Mouse (Mus musculus) kidney, embryonic 14.5 days (tissue): ENCODE data around the gene Bcl2l1. TPM values are rescaled to one million over a fixed set of nuclear protein-coding genes. Genes with fewer than 3 reads are reported as not detected.

Experiments used
- ATAC-seq: fragments of 200-750 bp; cut with Nextera tagmentation; 2 replicates; pipeline ENCODE4 v1.8.0; 2017; ENCODE audit warnings: moderate number of reproducible peaks, mild to moderate bottlenecking, moderate TSS enrichment, moderate library complexity; ENCODE audit not compliant: low FRiP score, low TSS enrichment
- H3K27ac ChIP-seq: fragments of 300-500 bp; sonication (generic); 2 replicates; pipeline ENCODE4 v1.5.1; 2014; ENCODE audit warnings: low read depth, mild to moderate bottlenecking, low read length, moderate library complexity, mixed read lengths
- H3K27me3 ChIP-seq: fragments of 300-500 bp; sonication (generic); 2 replicates; pipeline ENCODE4 v1.6.1; 2014; ENCODE audit warnings: mild to moderate bottlenecking, low read length; ENCODE audit not compliant: control insufficient read depth, insufficient read depth
- H3K36me3 ChIP-seq: fragments of 300-500 bp; sonication (generic); 2 replicates; pipeline ENCODE4 v1.6.1; 2014; ENCODE audit warnings: low read length, mixed read lengths; ENCODE audit not compliant: control insufficient read depth, insufficient read depth
- H3K4me1 ChIP-seq: fragments of 300-500 bp; sonication (generic); 2 replicates; pipeline ENCODE4 v1.6.1; 2014; ENCODE audit warnings: low read length, mixed read lengths; ENCODE audit not compliant: control insufficient read depth, insufficient read depth
- H3K4me2 ChIP-seq: fragments of 300-500 bp; sonication (generic); replicated peaks from 2 replicates; pipeline ENCODE4 v1.6.1; 2014; ENCODE audit warnings: low read depth, mild to moderate bottlenecking, low read length
- H3K4me3 ChIP-seq: fragments of 300-500 bp; sonication (generic); 2 replicates; pipeline ENCODE4 v1.5.1; 2014; ENCODE audit warnings: mild to moderate bottlenecking, low read length
- H3K9ac ChIP-seq: fragments of 300-500 bp; sonication (generic); 2 replicates; pipeline ENCODE4 v1.6.1; 2014; ENCODE audit warnings: low read depth, mild to moderate bottlenecking, low read length, moderate library complexity
- H3K9me3 ChIP-seq: fragments of 300-500 bp; sonication (generic); 2 replicates; pipeline ENCODE4 v1.6.1; 2016; ENCODE audit warnings: low read length; ENCODE audit not compliant: control insufficient read depth
- WGBS: fragments of 180-500 bp; shearing (Covaris S2); extraction: QIAGEN DNeasy Blood & Tissue Kit; methylation state at CpG from one replicate; pipeline ENCODE4 v1.1.7; 2014; 5-methylcytosine and 5-hydroxymethylcytosine counted together
- polyA plus RNA-seq: library from polyadenylated mRNA; unstranded; fragments of >200 nt; fragmentation: Nextera tagmentation; extraction: Ambion mirVana; gene quantifications from 2 replicates; pipeline ENCODE4 v1.2.1, GENCODE M21; 2014

Gene Bcl2l1
- polyA plus RNA-seq, 1 experiment from 2014 or later = 96.1 TPM

- H3K36me3 ChIP-seq = peaks cover 5% of the 10 kb centered on the region; the same call in 1 of the 2 replicates
- peak overlapping the region; percentile 38 for H3K4me2 ChIP-seq
- no peak overlapping the region for H3K27ac ChIP-seq
- H3K9ac ChIP-seq = no peak overlapping the region
- WGBS = 17% methylated on average over 3 of the region's 3 CpGs
- no peaks in the 10 kb centered on the region for H3K27me3 ChIP-seq
- H3K4me1 ChIP-seq = peaks cover 10% of the 10 kb centered on the region
- H3K4me3 ChIP-seq = peak overlapping the region; percentile 93; the same call in 1 of the 2 replicates
- no peaks in the 10 kb centered on the region for H3K9me3 ChIP-seq
- no peak for ATAC-seq
Observed at GRCm38 (mm10) chr2:152847057-152847814, 15.7 kb upstream of the Bcl2l1 start.

- no peak overlapping the region for H3K4me2 ChIP-seq
- no peak for ATAC-seq
- H3K27ac ChIP-seq = no peak overlapping the region
- H3K9me3 ChIP-seq = no peaks in the 10 kb centered on the region
- no peaks in the 10 kb centered on the region for H3K4me1 ChIP-seq
- H3K36me3 ChIP-seq = no peaks in the 10 kb centered on the region
- H3K9ac ChIP-seq = no peak overlapping the region
- 72% methylated on average over 3 of the region's 3 CpGs for WGBS
- H3K27me3 ChIP-seq = no peaks in the 10 kb centered on the region
- no peak overlapping the region for H3K4me3 ChIP-seq
Observed at GRCm38 (mm10) chr2:152842741-152843140, 11.2 kb upstream of the Bcl2l1 start.

- WGBS = 67% methylated on average over 2 of the region's 2 CpGs
- no peaks in the 10 kb centered on the region for H3K9me3 ChIP-seq
- no peak overlapping the region for H3K4me3 ChIP-seq
- H3K4me1 ChIP-seq = no peaks in the 10 kb centered on the region
- H3K27ac ChIP-seq = no peak overlapping the region
- ATAC-seq = no peak
- no peak overlapping the region for H3K4me2 ChIP-seq
- H3K9ac ChIP-seq = no peak overlapping the region
- no peaks in the 10 kb centered on the region for H3K36me3 ChIP-seq
- H3K27me3 ChIP-seq = no peaks in the 10 kb centered on the region
Observed at GRCm38 (mm10) chr2:152839256-152839655, 7.7 kb upstream of the Bcl2l1 start.

- 2% methylated on average over 31 of the region's 31 CpGs for WGBS
- Histone ChIP-seq H3K27me3 (no peaks in the 10 kb centered on the region), H3K4me2 (peak overlapping the region; percentile 85), H3K36me3 (peaks cover 18% of the 10 kb centered on the region), H3K27ac (peak overlapping the region; percentile 95), H3K9me3 (no peaks in the 10 kb centered on the region), H3K4me3 (peak overlapping the region; percentile 57), H3K4me1 (peaks cover 39% of the 10 kb centered on the region), H3K9ac (peak overlapping the region; percentile 80)
- peak; percentile 87 for ATAC-seq
Observed at GRCm38 (mm10) chr2:152830021-152830921, 1.3 kb downstream of the Bcl2l1 start.

GRCm38 (mm10) chr2:152829367-152829881 is 2.1 kb downstream of the Bcl2l1 start:
- Histone ChIP-seq H3K27ac (peak overlapping the region; percentile 95; the same call in 1 of the 2 replicates), H3K27me3 (no peaks in the 10 kb centered on the region), H3K9me3 (no peaks in the 10 kb centered on the region), H3K4me1 (peaks cover 48% of the 10 kb centered on the region), H3K4me3 (peak overlapping the region; percentile 57), H3K4me2 (peak overlapping the region; percentile 85), H3K36me3 (peaks cover 25% of the 10 kb centered on the region), H3K9ac (peak overlapping the region; percentile 80)
- no peak for ATAC-seq
- 64% methylated on average over 23 of the region's 23 CpGs for WGBS

- 21% methylated on average over 1 of the region's 1 CpGs for WGBS
- no peak for ATAC-seq
- Histone ChIP-seq H3K27ac (peak overlapping the region; percentile 49), H3K4me1 (peaks cover 55% of the 10 kb centered on the region), H3K4me3 (peak overlapping the region; percentile 57), H3K36me3 (peaks cover 25% of the 10 kb centered on the region), H3K4me2 (peak overlapping the region; percentile 85), H3K9me3 (no peaks in the 10 kb centered on the region), H3K9ac (peak overlapping the region; percentile 80; the same call in 1 of the 2 replicates), H3K27me3 (no peaks in the 10 kb centered on the region)
Observed at GRCm38 (mm10) chr2:152828532-152828931, 3.0 kb downstream of the Bcl2l1 start.

- ATAC-seq = no peak
- Histone ChIP-seq H3K9me3 (no peaks in the 10 kb centered on the region), H3K36me3 (peaks cover 25% of the 10 kb centered on the region), H3K4me2 (peak overlapping the region; percentile 85), H3K27ac (peak overlapping the region; percentile 49; the same call in 1 of the 2 replicates), H3K4me1 (peaks cover 56% of the 10 kb centered on the region), H3K9ac (0 out of 2 replicates have a peak overlapping the region, but pooled peaks have one; percentile 1), H3K27me3 (no peaks in the 10 kb centered on the region), H3K4me3 (peak overlapping the region; percentile 57)
- WGBS = 36% methylated on average over 4 of the region's 4 CpGs
Observed at GRCm38 (mm10) chr2:152828011-152828370, 3.5 kb downstream of the Bcl2l1 start.

- Histone ChIP-seq H3K4me3 (peak overlapping the region; percentile 57), H3K9ac (0 out of 2 replicates have a peak overlapping the region, but pooled peaks have one; percentile 1), H3K27me3 (no peaks in the 10 kb centered on the region), H3K4me2 (peak overlapping the region; percentile 85), H3K4me1 (peaks cover 56% of the 10 kb centered on the region), H3K9me3 (no peaks in the 10 kb centered on the region), H3K36me3 (peaks cover 25% of the 10 kb centered on the region), H3K27ac (peak overlapping the region; percentile 49; the same call in 1 of the 2 replicates)
- no peak for ATAC-seq
- WGBS = 71% methylated on average over 8 of the region's 8 CpGs
Observed at GRCm38 (mm10) chr2:152827321-152828010, 4.1 kb downstream of the Bcl2l1 start.
